ENCODE assay signal across 27 mouse cellular contexts in the genomic region with DNA sequence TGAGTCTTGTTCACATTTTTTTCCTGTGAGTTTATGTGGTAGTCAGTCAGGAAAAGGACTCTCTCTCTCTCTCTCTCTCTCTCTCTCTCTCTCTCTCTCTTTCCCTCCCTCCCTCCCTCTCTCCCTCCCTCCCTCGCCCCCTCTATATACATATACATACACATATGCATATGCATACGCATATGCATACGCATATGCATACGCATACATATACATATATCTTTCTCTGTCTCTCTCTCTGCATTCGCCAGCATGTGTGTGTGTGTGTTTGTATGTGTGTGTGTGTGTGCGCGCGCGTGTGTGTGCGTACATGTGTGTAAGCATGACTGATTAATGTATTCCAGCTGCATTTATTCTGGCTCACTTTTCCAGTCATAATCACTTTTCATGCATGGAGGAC.
"Had no signal": no experiment of that assay in that cellular context is flagged by ENCODE, and none has a peak within 500 bp of the region (broad histone marks: within the 10 kb centered on the region; RNA-seq: fewer than 3 reads in every experiment).

No protein-coding gene starts in this region.

- H3K4me1 ChIP-seq: heart, embryonic 10.5 days; heart, embryonic 12.5 days; hindbrain, embryonic 10.5 days; hindbrain, embryonic 12.5 days; intestine, embryonic 15.5 days; limb, embryonic 10.5 days; limb, embryonic 12.5 days; liver, embryonic 13.5 days had no signal

- DNase-seq: gastrocnemius, adult 2 months; gastrocnemius, postnatal 10 days; gastrocnemius, postnatal 25 days; heart, adult 18-20 months; heart, postnatal 10 days; heart, postnatal 4 days; kidney, adult 18-20 months; kidney, adult 8-10 months; kidney, postnatal 10 days; kidney, postnatal 25 days; kidney, postnatal 4 days; liver; liver, embryonic 13.5 days had no signal

- H3K9me3 ChIP-seq: heart, embryonic 10.5 days; heart, embryonic 12.5 days; hindbrain, embryonic 10.5 days; hindbrain, embryonic 12.5 days; intestine, embryonic 15.5 days; limb, embryonic 10.5 days; limb, embryonic 12.5 days; liver, embryonic 13.5 days had no signal

- ATAC-seq: hindbrain, embryonic 16.5 days; inflammation-experienced regulatory T-cells, adult 6 months; intestine, embryonic 15.5 days; intestine, postnatal 0 days had no signal

- H3K4me2 ChIP-seq: heart, embryonic 12.5 days; hindbrain, embryonic 12.5 days; hindbrain, embryonic 14.5 days; intestine, embryonic 15.5 days; limb, embryonic 12.5 days; liver, embryonic 11.5 days; liver, embryonic 13.5 days had no signal

- H3K36me3 ChIP-seq: heart, embryonic 10.5 days; heart, embryonic 12.5 days; hindbrain, embryonic 10.5 days; hindbrain, embryonic 12.5 days; intestine, embryonic 15.5 days; limb, embryonic 10.5 days; limb, embryonic 12.5 days; liver, embryonic 13.5 days had no signal

- H3K9ac ChIP-seq: heart, embryonic 12.5 days; hindbrain, embryonic 12.5 days; hindbrain, embryonic 14.5 days; intestine, embryonic 15.5 days; limb, embryonic 12.5 days; liver, embryonic 13.5 days had no signal

- H3K27ac ChIP-seq: gastrocnemius, adult 2 months; heart, embryonic 10.5 days; hindbrain, embryonic 10.5 days; hindbrain, embryonic 12.5 days; hindbrain, embryonic 14.5 days; intestine, embryonic 15.5 days; layer of hippocampus, adult 2 months; left cerebral cortex, adult 2 months; limb, embryonic 10.5 days; limb, embryonic 12.5 days; liver, embryonic 13.5 days had no signal

- H3K27me3 ChIP-seq: heart, embryonic 12.5 days; hindbrain, embryonic 12.5 days; intestine, embryonic 15.5 days; limb, embryonic 12.5 days; liver, embryonic 13.5 days had no signal

- H3K4me3 ChIP-seq: gastrocnemius, adult 2 months; heart, embryonic 10.5 days; heart, embryonic 12.5 days; hindbrain, embryonic 10.5 days; hindbrain, embryonic 12.5 days; intestine, embryonic 15.5 days; layer of hippocampus, adult 2 months; left cerebral cortex, adult 2 months; limb, embryonic 10.5 days; limb, embryonic 12.5 days; liver, embryonic 13.5 days had no signal
